Mouse (Mus musculus): ENCODE results near the gene Jun. TPM values are rescaled to one million over a fixed set of nuclear protein-coding genes. Genes with fewer than 3 reads are reported as not detected.

Gene Jun
- polyA plus RNA-seq, 1 experiment from 2014 or later = 54.0 TPM

- 51% methylated on average over 4 of the region's 4 CpGs for whole genome bisulfite sequencing
- Histone ChIP-seq H3K4me1 (ENCODE audit: control insufficient read depth, insufficient read depth, low read length) (no peaks in the 10 kb centered on the region), H3K36me3 (ENCODE audit: control insufficient read depth, insufficient read depth, low read length) (no peaks in the 10 kb centered on the region), H3K4me2 (ENCODE audit: low read length) (no peak overlapping the region), H3K9ac (ENCODE audit: low read depth, low read length) (no peak overlapping the region), H3K27ac (ENCODE audit: low read length) (no peak overlapping the region), H3K4me3 (ENCODE audit: low read depth, low read length) (no peak overlapping the region), H3K27me3 (ENCODE audit: control insufficient read depth, insufficient read depth, low read depth, low read length) (no peaks in the 10 kb centered on the region), H3K9me3 (replicated peaks; ENCODE audit: control insufficient read depth, low read length, poor library complexity, severe bottlenecking) (no peaks in the 10 kb centered on the region)
- no peak for ATAC-seq
These were observed 42.7 kb upstream of the Jun start for GRCm38 (mm10) chr4:95094700-95095113.

GRCm38 (mm10) chr4:95093615-95094014 is 41.6 kb upstream of the Jun start:
- ATAC-seq = no peak
- Histone ChIP-seq H3K9me3 (replicated peaks; ENCODE audit: control insufficient read depth, low read length, poor library complexity, severe bottlenecking) (no peaks in the 10 kb centered on the region), H3K9ac (ENCODE audit: low read depth, low read length) (no peak overlapping the region), H3K4me1 (ENCODE audit: control insufficient read depth, insufficient read depth, low read length) (no peaks in the 10 kb centered on the region), H3K27me3 (ENCODE audit: control insufficient read depth, insufficient read depth, low read depth, low read length) (no peaks in the 10 kb centered on the region), H3K4me3 (ENCODE audit: low read depth, low read length) (no peak overlapping the region), H3K4me2 (ENCODE audit: low read length) (no peak overlapping the region), H3K27ac (ENCODE audit: low read length) (no peak overlapping the region), H3K36me3 (ENCODE audit: control insufficient read depth, insufficient read depth, low read length) (no peaks in the 10 kb centered on the region)
- 82% methylated on average over 6 of the region's 6 CpGs for WGBS

- ATAC-seq = no peak
- Histone ChIP-seq H3K36me3 (ENCODE audit: control insufficient read depth, insufficient read depth, low read length) (no peaks in the 10 kb centered on the region), H3K4me2 (ENCODE audit: low read length) (no peak overlapping the region), H3K27ac (ENCODE audit: low read length) (no peak overlapping the region), H3K4me3 (ENCODE audit: low read depth, low read length) (no peak overlapping the region), H3K9me3 (replicated peaks; ENCODE audit: control insufficient read depth, low read length, poor library complexity, severe bottlenecking) (no peaks in the 10 kb centered on the region), H3K9ac (ENCODE audit: low read depth, low read length) (no peak overlapping the region), H3K4me1 (ENCODE audit: control insufficient read depth, insufficient read depth, low read length) (no peaks in the 10 kb centered on the region), H3K27me3 (ENCODE audit: control insufficient read depth, insufficient read depth, low read depth, low read length) (no peaks in the 10 kb centered on the region)
- 80% methylated on average over 4 of the region's 4 CpGs for WGBS
These were observed 40.5 kb upstream of the Jun start for GRCm38 (mm10) chr4:95092516-95092915.

- no peaks in the 10 kb centered on the region for H3K4me1 ChIP-seq (ENCODE audit: control insufficient read depth, insufficient read depth, low read length)
- no peaks in the 10 kb centered on the region for H3K9me3 ChIP-seq (replicated peaks; ENCODE audit: control insufficient read depth, low read length, poor library complexity, severe bottlenecking)
- WGBS = 89% methylated on average over 4 of the region's 4 CpGs
- H3K36me3 ChIP-seq (ENCODE audit: control insufficient read depth, insufficient read depth, low read length) = no peaks in the 10 kb centered on the region
- no peak overlapping the region for H3K4me3 ChIP-seq (ENCODE audit: low read depth, low read length)
- H3K4me2 ChIP-seq (ENCODE audit: low read length) = no peak overlapping the region
- H3K9ac ChIP-seq (ENCODE audit: low read depth, low read length) = no peak overlapping the region
- H3K27me3 ChIP-seq (ENCODE audit: control insufficient read depth, insufficient read depth, low read depth, low read length) = no peaks in the 10 kb centered on the region
- H3K27ac ChIP-seq (ENCODE audit: low read length) = no peak overlapping the region
- no peak for ATAC-seq
These were observed 39.5 kb upstream of the Jun start for GRCm38 (mm10) chr4:95091536-95091935.

- Histone ChIP-seq H3K4me1 (ENCODE audit: control insufficient read depth, insufficient read depth, low read length) (no peaks in the 10 kb centered on the region), H3K9ac (ENCODE audit: low read depth, low read length) (no peak overlapping the region), H3K9me3 (replicated peaks; ENCODE audit: control insufficient read depth, low read length, poor library complexity, severe bottlenecking) (no peaks in the 10 kb centered on the region), H3K27ac (ENCODE audit: low read length) (no peak overlapping the region), H3K27me3 (ENCODE audit: control insufficient read depth, insufficient read depth, low read depth, low read length) (no peaks in the 10 kb centered on the region), H3K4me3 (ENCODE audit: low read depth, low read length) (no peak overlapping the region), H3K36me3 (ENCODE audit: control insufficient read depth, insufficient read depth, low read length) (no peaks in the 10 kb centered on the region), H3K4me2 (ENCODE audit: low read length) (no peak overlapping the region)
- no peak for ATAC-seq
These were observed 37.9 kb upstream of the Jun start for GRCm38 (mm10) chr4:95089968-95090367.

GRCm38 (mm10) chr4:95089053-95089452 is 37.0 kb upstream of the Jun start:
- 94% methylated on average over 5 of the region's 5 CpGs for whole genome bisulfite sequencing
- Histone ChIP-seq H3K9ac (ENCODE audit: low read depth, low read length) (no peak overlapping the region), H3K4me2 (ENCODE audit: low read length) (no peak overlapping the region), H3K4me1 (ENCODE audit: control insufficient read depth, insufficient read depth, low read length) (no peaks in the 10 kb centered on the region), H3K9me3 (replicated peaks; ENCODE audit: control insufficient read depth, low read length, poor library complexity, severe bottlenecking) (no peaks in the 10 kb centered on the region), H3K4me3 (ENCODE audit: low read depth, low read length) (no peak overlapping the region), H3K27ac (ENCODE audit: low read length) (no peak overlapping the region), H3K36me3 (ENCODE audit: control insufficient read depth, insufficient read depth, low read length) (no peaks in the 10 kb centered on the region), H3K27me3 (ENCODE audit: control insufficient read depth, insufficient read depth, low read depth, low read length) (no peaks in the 10 kb centered on the region)
- no peak for ATAC-seq

GRCm38 (mm10) chr4:95083957-95084356 is 31.9 kb upstream of the Jun start:
- Histone ChIP-seq H3K9ac (ENCODE audit: low read depth, low read length) (no peak overlapping the region), H3K27me3 (ENCODE audit: control insufficient read depth, insufficient read depth, low read depth, low read length) (no peaks in the 10 kb centered on the region), H3K4me1 (ENCODE audit: control insufficient read depth, insufficient read depth, low read length) (no peaks in the 10 kb centered on the region), H3K27ac (ENCODE audit: low read length) (no peak overlapping the region), H3K36me3 (ENCODE audit: control insufficient read depth, insufficient read depth, low read length) (no peaks in the 10 kb centered on the region), H3K9me3 (replicated peaks; ENCODE audit: control insufficient read depth, low read length, poor library complexity, severe bottlenecking) (no peaks in the 10 kb centered on the region), H3K4me3 (ENCODE audit: low read depth, low read length) (no peak overlapping the region), H3K4me2 (ENCODE audit: low read length) (no peak overlapping the region)
- WGBS = 96% methylated on average over 8 of the region's 8 CpGs
- ATAC-seq = no peak

GRCm38 (mm10) chr4:95083191-95083729 is 31.2 kb upstream of the Jun start:
- Histone ChIP-seq H3K36me3 (ENCODE audit: control insufficient read depth, insufficient read depth, low read length) (no peaks in the 10 kb centered on the region), H3K4me3 (ENCODE audit: low read depth, low read length) (no peak overlapping the region), H3K4me2 (ENCODE audit: low read length) (no peak overlapping the region), H3K9me3 (replicated peaks; ENCODE audit: control insufficient read depth, low read length, poor library complexity, severe bottlenecking) (no peaks in the 10 kb centered on the region), H3K9ac (ENCODE audit: low read depth, low read length) (no peak overlapping the region), H3K4me1 (ENCODE audit: control insufficient read depth, insufficient read depth, low read length) (no peaks in the 10 kb centered on the region), H3K27ac (ENCODE audit: low read length) (no peak overlapping the region), H3K27me3 (ENCODE audit: control insufficient read depth, insufficient read depth, low read depth, low read length) (no peaks in the 10 kb centered on the region)
- WGBS = 58% methylated on average over 5 of the region's 5 CpGs
- no peak for ATAC-seq

GRCm38 (mm10) chr4:95082481-95083088 is 30.6 kb upstream of the Jun start:
- H3K27ac ChIP-seq (ENCODE audit: low read length) = no peak overlapping the region
- H3K4me3 ChIP-seq (ENCODE audit: low read depth, low read length) = no peak overlapping the region
- no peak overlapping the region for H3K9ac ChIP-seq (ENCODE audit: low read depth, low read length)
- H3K4me2 ChIP-seq (ENCODE audit: low read length) = no peak overlapping the region
- no peaks in the 10 kb centered on the region for H3K27me3 ChIP-seq (ENCODE audit: control insufficient read depth, insufficient read depth, low read depth, low read length)
- no peaks in the 10 kb centered on the region for H3K9me3 ChIP-seq (replicated peaks; ENCODE audit: control insufficient read depth, low read length, poor library complexity, severe bottlenecking)
- ATAC-seq = peak; percentile 55; the same call in 1 of the 2 replicates
- 45% methylated on average over 4 of the region's 4 CpGs for WGBS
- H3K36me3 ChIP-seq (ENCODE audit: control insufficient read depth, insufficient read depth, low read length) = no peaks in the 10 kb centered on the region
- H3K4me1 ChIP-seq (ENCODE audit: control insufficient read depth, insufficient read depth, low read length) = no peaks in the 10 kb centered on the region

Measured in midbrain, embryonic 16.5 days (tissue).